Mouse (Mus musculus): ENCODE measurements around the gene Anks1b.

Gene Anks1b

GRCm38 (mm10) chr10:89873146-89873950, at the start of gene Anks1b:
Gene Anks1b (plus strand): TSS chr10:89873509.
- no peak for DNase-seq (ENCODE audit: low read depth in 1 of 2, low spot score in 2 of 2)

GRCm38 (mm10) chr10:89823906-89824305, 49.4 kb upstream of the Anks1b start:
- DNase-seq (ENCODE audit: low read depth in 1 of 2, low spot score in 2 of 2), result no peak

- no peak for DNase-seq (ENCODE audit: low read depth in 1 of 2, low spot score in 2 of 2)
Observed at GRCm38 (mm10) chr10:89826896-89827295, 46.4 kb upstream of the Anks1b start.

- DNase-seq (ENCODE audit: low read depth in 1 of 2, low spot score in 2 of 2), result no peak
Observed at GRCm38 (mm10) chr10:89832334-89832733, 41.0 kb upstream of the Anks1b start.

- DNase-seq (ENCODE audit: low read depth in 1 of 2, low spot score in 2 of 2), result no peak
Observed at GRCm38 (mm10) chr10:89833166-89833565, 40.1 kb upstream of the Anks1b start.

GRCm38 (mm10) chr10:89837476-89837875, 35.8 kb upstream of the Anks1b start:
- no peak for DNase-seq (ENCODE audit: low read depth in 1 of 2, low spot score in 2 of 2)

GRCm38 (mm10) chr10:89838834-89839233, 34.5 kb upstream of the Anks1b start:
- DNase-seq (ENCODE audit: low read depth in 1 of 2, low spot score in 2 of 2), result no peak

- no peak for DNase-seq (ENCODE audit: low read depth in 1 of 2, low spot score in 2 of 2)
Observed at GRCm38 (mm10) chr10:89850951-89851350, 22.4 kb upstream of the Anks1b start.

- DNase-seq (ENCODE audit: low read depth in 1 of 2, low spot score in 2 of 2), result no peak
Observed at GRCm38 (mm10) chr10:89855251-89855875, 17.9 kb upstream of the Anks1b start.

- DNase-seq (ENCODE audit: low read depth in 1 of 2, low spot score in 2 of 2), result no peak
Observed at GRCm38 (mm10) chr10:89856286-89856685, 17.0 kb upstream of the Anks1b start.

GRCm38 (mm10) chr10:89868211-89868610, 5.1 kb upstream of the Anks1b start:
- no peak for DNase-seq (ENCODE audit: low read depth in 1 of 2, low spot score in 2 of 2)

GRCm38 (mm10) chr10:89868836-89869235, 4.5 kb upstream of the Anks1b start:
- no peak for DNase-seq (ENCODE audit: low read depth in 1 of 2, low spot score in 2 of 2)

- no peak for DNase-seq (ENCODE audit: low read depth in 1 of 2, low spot score in 2 of 2)
Observed at GRCm38 (mm10) chr10:89872501-89873145, 686 bp upstream of the Anks1b start.

- no peak for DNase-seq (ENCODE audit: low read depth in 1 of 2, low spot score in 2 of 2)
Observed at GRCm38 (mm10) chr10:89874036-89874435, 727 bp downstream of the Anks1b start.

- DNase-seq (ENCODE audit: low read depth in 1 of 2, low spot score in 2 of 2), result no peak
Observed at GRCm38 (mm10) chr10:89883561-89883960, 10.3 kb downstream of the Anks1b start.

GRCm38 (mm10) chr10:89902720-89903337, 29.5 kb downstream of the Anks1b start:
- DNase-seq (ENCODE audit: low read depth in 1 of 2, low spot score in 2 of 2), result no peak

- no peak for DNase-seq (ENCODE audit: low read depth in 1 of 2, low spot score in 2 of 2)
Observed at GRCm38 (mm10) chr10:89911889-89912288, 38.6 kb downstream of the Anks1b start.

- no peak for DNase-seq (ENCODE audit: low read depth in 1 of 2, low spot score in 2 of 2)
Observed at GRCm38 (mm10) chr10:89913174-89913573, 39.9 kb downstream of the Anks1b start.

- DNase-seq (ENCODE audit: low read depth in 1 of 2, low spot score in 2 of 2), result no peak
Observed at GRCm38 (mm10) chr10:89917141-89917540, 43.8 kb downstream of the Anks1b start.

GRCm38 (mm10) chr10:89921965-89922364, 48.7 kb downstream of the Anks1b start:
- DNase-seq (ENCODE audit: low read depth in 1 of 2, low spot score in 2 of 2), result no peak

- DNase-seq (ENCODE audit: low read depth in 1 of 2, low spot score in 2 of 2), result no peak
Observed at GRCm38 (mm10) chr10:89942180-89942579, 68.9 kb downstream of the Anks1b start.
